Mouse (Mus musculus) testis, adult 10 weeks (tissue): ENCODE results near the gene Sdc3. TPM values are rescaled to one million over a fixed set of nuclear protein-coding genes. Genes with fewer than 3 reads are reported as not detected.

Experiments used
- polyA plus RNA-seq: library from polyadenylated mRNA; stranded (reverse); fragments of 350-450 nt; fragmentation: Illumina TruSeq; extraction: RNeasy Lipid Tissue Mini Kit (QIAGEN cat#74804); gene quantifications from one replicate; pipeline ENCODE4 v1.2.3, GENCODE M21; 2014; ENCODE audit warnings: low read depth, low replicate concordance

Sdc3 gene
- 0.84 TPM for polyA plus RNA-seq

DNA sequence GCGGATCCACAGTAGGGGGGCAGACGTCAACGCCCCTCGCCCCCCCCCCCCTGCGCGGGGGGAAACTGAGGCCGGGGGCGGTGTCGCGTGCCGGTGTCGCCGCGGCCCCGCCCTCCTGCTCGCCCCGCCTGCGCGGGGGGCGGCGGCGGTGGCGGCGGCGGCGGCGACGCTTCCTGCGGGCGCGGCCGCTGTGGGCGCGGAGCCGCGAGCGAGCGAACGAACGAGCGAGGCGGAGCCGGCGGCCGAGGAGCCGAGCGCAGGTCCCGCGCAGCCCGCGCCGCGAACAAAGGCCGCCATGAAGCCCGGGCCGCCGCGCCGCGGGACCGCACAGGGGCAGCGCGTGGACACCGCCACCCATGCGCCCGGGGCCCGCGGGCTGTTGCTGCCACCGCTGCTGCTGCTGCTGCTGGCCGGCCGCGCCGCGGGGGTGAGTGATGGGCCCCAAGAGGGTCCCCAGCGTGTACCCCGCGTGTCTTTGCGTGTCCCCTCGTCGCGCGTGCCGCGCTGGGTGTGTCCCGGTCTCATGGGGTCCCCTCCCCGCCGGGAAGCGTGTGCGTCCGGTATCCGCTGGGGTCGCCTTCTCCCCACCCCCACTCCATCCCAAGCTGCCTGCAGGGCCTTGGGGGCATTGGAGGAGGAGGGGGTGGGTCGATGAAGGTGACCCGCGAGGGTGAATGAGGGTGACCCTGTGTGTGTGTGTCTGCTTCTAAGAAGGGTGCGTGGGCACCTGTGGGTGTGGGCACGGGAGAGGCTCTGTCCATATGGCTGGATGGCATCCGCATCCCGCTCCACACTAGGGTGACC is at the start of gene Sdc3:
TSS of gene Sdc3 (plus strand) at position 162 of the 804 bp plus-strand sequence.

Other genes with a start within 250 kb of the Sdc3 start
- gene Nkain1, start 218.4 kb upstream of the Sdc3 start, polyA plus RNA-seq, result not detected
- gene Pum1, start 129.2 kb upstream of the Sdc3 start, polyA plus RNA-seq, result 39.4 TPM
- gene Laptm5, start 120.6 kb downstream of the Sdc3 start, polyA plus RNA-seq, result 0.78 TPM
- not detected for gene Matn1, start 151.8 kb downstream of the Sdc3 start, polyA plus RNA-seq